Mouse (Mus musculus) kidney, embryonic 16.5 days (tissue): ENCODE data around the gene Gm10134. TPM values are rescaled to one million over a fixed set of nuclear protein-coding genes. Genes with fewer than 3 reads are reported as not detected.

Source experiments
- ATAC-seq: fragments of 200-750 bp; cut with Nextera tagmentation; 2 replicates; pipeline ENCODE4 v1.8.0; 2017; ENCODE audit warnings: moderate TSS enrichment; ENCODE audit not compliant: low FRiP score, low TSS enrichment
- H3K27ac ChIP-seq: fragments of 300-500 bp; sonication (generic); 2 replicates; pipeline ENCODE4 v1.5.1; 2014; ENCODE audit warnings: low read length
- H3K27me3 ChIP-seq: fragments of 300-500 bp; sonication (generic); 2 replicates; pipeline ENCODE4 v1.6.1; 2014; ENCODE audit warnings: low read length, control low read depth, mixed read lengths; ENCODE audit not compliant: insufficient read depth
- H3K36me3 ChIP-seq: fragments of 300-500 bp; sonication (generic); 2 replicates; pipeline ENCODE4 v1.6.1; 2014; ENCODE audit warnings: low read length, control low read depth, mixed read lengths; ENCODE audit not compliant: insufficient read depth
- H3K4me1 ChIP-seq: fragments of 300-500 bp; sonication (generic); 2 replicates; pipeline ENCODE4 v1.6.1; 2014; ENCODE audit warnings: low read length, control low read depth, mixed read lengths; ENCODE audit not compliant: insufficient read depth
- H3K4me2 ChIP-seq: fragments of 300-500 bp; sonication (generic); replicated peaks from 2 replicates; pipeline ENCODE4 v1.6.1; 2014; ENCODE audit warnings: low read depth, low read length
- H3K4me3 ChIP-seq: fragments of 300-500 bp; sonication (generic); 2 replicates; pipeline ENCODE4 v1.5.1; 2014; ENCODE audit warnings: mild to moderate bottlenecking, low read length
- H3K9ac ChIP-seq: fragments of 300-500 bp; sonication (generic); replicated peaks from 2 replicates; pipeline ENCODE4 v1.6.1; 2014; ENCODE audit warnings: low read length
- H3K9me3 ChIP-seq: fragments of 300-500 bp; sonication (generic); 2 replicates; pipeline ENCODE4 v1.6.1; 2016; ENCODE audit warnings: low read length, control low read depth
- WGBS: fragments of 180-500 bp; shearing (Covaris S2); extraction: QIAGEN DNeasy Blood & Tissue Kit; methylation state at CpG from one replicate; pipeline ENCODE4 v1.1.7; 2014; 5-methylcytosine and 5-hydroxymethylcytosine counted together
- polyA plus RNA-seq: library from polyadenylated mRNA; unstranded; fragments of >200 nt; fragmentation: Nextera tagmentation; extraction: Ambion mirVana; gene quantifications from 2 replicates; pipeline ENCODE4 v1.2.1, GENCODE M21; 2015

Gene Gm10134
- polyA plus RNA-seq, 1 experiment from 2014 or later: 8.3 TPM

DNA sequence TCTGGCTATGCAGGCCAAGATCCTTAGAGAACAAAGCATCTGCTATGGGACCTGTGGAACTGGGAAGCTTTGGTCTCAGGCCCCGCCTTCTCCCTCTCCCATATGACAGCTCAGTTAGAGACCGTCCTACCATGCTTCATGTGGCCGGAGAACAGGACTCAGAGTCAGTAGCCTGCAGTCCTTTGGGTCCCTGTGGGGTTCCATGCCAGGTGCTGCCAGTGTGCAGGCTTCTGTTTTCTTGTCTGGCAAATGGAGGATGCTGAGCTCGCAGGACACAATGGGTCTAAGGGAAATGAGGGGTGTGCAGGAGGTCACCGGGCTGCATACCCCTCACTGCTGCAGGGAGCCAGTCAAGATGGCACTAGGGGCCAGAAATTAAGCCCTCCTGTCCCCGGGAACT is 40.7 kb downstream of the Gm10134 start:
- Histone ChIP-seq H3K9ac (no peak overlapping the region), H3K4me3 (no peak overlapping the region), H3K4me1 (no peaks in the 10 kb centered on the region), H3K36me3 (peaks cover 70% of the 10 kb centered on the region), H3K4me2 (no peak overlapping the region), H3K27me3 (no peaks in the 10 kb centered on the region), H3K27ac (no peak overlapping the region), H3K9me3 (no peaks in the 10 kb centered on the region)
- ATAC-seq: no peak
- WGBS: 74% methylated on average over 6 of the region's 6 CpGs

DNA sequence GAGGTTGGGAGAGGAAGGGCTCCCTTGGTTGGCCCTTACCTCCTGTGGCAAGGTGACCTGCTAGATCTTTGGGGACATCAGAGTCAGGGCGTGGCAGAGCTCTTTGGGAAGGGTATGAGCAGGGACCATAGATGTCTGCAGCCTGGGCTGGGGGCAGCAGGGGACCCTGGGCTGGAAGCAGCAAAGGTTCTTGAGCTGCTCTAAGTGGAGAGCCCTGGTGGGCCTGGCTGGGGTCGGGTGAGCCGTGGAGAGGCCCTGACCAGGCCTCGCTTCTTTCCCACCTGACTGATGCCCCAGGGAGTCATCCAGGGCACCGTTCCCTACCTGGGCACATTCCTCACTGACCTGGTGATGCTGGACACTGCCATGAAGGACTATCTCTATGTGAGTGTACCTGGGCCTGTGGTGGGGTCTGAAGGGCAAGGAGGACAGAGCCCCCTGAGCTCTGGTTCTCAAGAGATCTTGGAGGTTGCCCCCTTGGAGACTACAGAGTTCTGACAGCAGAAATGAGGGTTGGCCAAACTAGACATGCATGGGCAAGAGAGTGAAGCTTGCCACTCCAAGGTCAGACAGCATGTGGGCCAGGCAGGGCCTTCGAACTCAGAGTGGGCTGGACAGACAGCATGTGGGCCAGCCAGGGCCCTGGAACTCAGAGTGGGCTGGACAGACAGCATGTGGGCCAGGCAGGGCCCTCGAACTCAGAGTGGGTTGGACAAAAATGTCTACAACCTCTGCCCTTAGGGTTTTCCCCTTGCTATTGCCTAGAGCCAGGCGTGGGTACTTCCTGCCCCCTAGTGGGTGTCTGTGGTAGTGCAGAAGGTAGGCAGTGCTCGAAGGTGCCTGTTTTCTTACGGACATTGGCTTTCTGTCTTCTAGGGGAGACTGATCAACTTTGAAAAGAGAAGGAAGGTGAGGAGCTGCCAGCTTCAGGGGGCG is 41.6 kb downstream of the Gm10134 start:
- Histone ChIP-seq H3K27me3 (no peaks in the 10 kb centered on the region), H3K36me3 (peaks cover 66% of the 10 kb centered on the region), H3K4me2 (no peak overlapping the region), H3K27ac (no peak overlapping the region), H3K4me1 (no peaks in the 10 kb centered on the region), H3K9ac (no peak overlapping the region), H3K9me3 (no peaks in the 10 kb centered on the region), H3K4me3 (no peak overlapping the region)
- WGBS: 50% methylated on average over 11 of the region's 11 CpGs
- peak; percentile 39 for ATAC-seq

DNA sequence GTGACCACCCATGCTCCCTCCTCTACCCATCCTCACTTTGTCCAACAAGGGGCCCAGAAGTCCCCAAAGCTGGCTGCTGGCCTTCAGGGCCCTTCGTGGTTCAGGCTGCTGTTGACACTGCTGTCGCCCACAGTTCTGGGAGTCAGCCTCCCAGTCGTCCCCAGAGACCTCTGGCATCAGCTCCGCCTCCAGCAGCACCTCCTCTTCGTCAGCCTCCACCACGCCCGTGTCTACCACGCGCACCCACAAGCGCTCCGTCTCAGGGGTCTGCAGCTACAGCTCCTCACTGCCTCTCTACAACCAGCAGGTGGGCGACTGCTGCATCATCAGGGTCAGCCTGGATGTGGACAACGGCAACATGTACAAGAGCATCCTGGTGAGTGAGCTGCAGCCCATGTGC is 43.3 kb downstream of the Gm10134 start:
- Histone ChIP-seq H3K9ac (no peak overlapping the region), H3K4me3 (no peak overlapping the region), H3K9me3 (no peaks in the 10 kb centered on the region), H3K27ac (no peak overlapping the region), H3K36me3 (peaks cover 54% of the 10 kb centered on the region), H3K27me3 (no peaks in the 10 kb centered on the region), H3K4me2 (no peak overlapping the region), H3K4me1 (no peaks in the 10 kb centered on the region)
- WGBS: 95% methylated on average over 13 of the region's 13 CpGs
- ATAC-seq: no peak

DNA sequence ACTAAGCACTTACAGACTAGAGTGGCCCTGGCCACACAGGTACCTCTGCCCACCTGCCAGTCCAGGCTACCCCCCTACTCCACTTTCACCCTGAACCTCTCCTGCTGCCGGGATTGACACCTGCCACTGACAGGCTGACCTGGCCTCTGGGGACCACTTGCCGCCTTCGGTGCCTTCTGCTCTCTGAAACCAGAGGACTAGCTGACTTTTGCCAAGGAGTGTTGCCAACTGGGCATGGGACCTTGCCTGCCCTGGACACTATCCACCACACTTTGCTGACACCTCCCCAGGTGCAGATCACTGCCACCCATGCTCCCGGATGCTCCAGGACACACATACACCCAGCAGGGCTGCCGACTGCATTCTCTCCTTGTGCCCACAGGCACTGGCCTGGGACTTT is 46.4 kb downstream of the Gm10134 start:
- no peak for ATAC-seq

More for the DNA sequence above, 46.4 kb downstream of the Gm10134 start:
- Histone ChIP-seq H3K4me1 (no peaks in the 10 kb centered on the region), H3K27ac (no peak overlapping the region), H3K27me3 (no peaks in the 10 kb centered on the region), H3K9me3 (no peaks in the 10 kb centered on the region), H3K36me3 (peaks cover 36% of the 10 kb centered on the region), H3K4me3 (no peak overlapping the region), H3K9ac (no peak overlapping the region), H3K4me2 (no peak overlapping the region)
- WGBS: 93% methylated on average over 5 of the region's 5 CpGs

Other genes starting within 250 kb of the Gm10134 start
- gene Ppp1r26, start 59.3 kb upstream of the Gm10134 start, polyA plus RNA-seq: 5.2 and 7.1 TPM in 2 replicates
- 0.22 and 0.94 TPM in 2 replicates for gene 1700007K13Rik, start 39.8 kb upstream of the Gm10134 start, polyA plus RNA-seq
- gene Mrps2, start 38.0 kb upstream of the Gm10134 start, polyA plus RNA-seq: 70.8 and 74.2 TPM in 2 replicates
- gene Gbgt1, start 9.2 kb upstream of the Gm10134 start, polyA plus RNA-seq: 5.5 and 6.3 TPM in 2 replicates
- gene Ralgds, start 7.0 kb downstream of the Gm10134 start, polyA plus RNA-seq: 24.7 and 28.7 TPM in 2 replicates
- not detected in 2 replicates for gene Cel, start 57.3 kb downstream of the Gm10134 start, polyA plus RNA-seq
- gene Gtf3c5, start 77.7 kb downstream of the Gm10134 start, polyA plus RNA-seq: 48.5 and 49.7 TPM in 2 replicates
- gene Gfi1b, start 115.9 kb downstream of the Gm10134 start, polyA plus RNA-seq: 0.33 and 0.42 TPM in 2 replicates
- 23.1 and 23.3 TPM in 2 replicates for gene Tsc1, start 135.1 kb downstream of the Gm10134 start, polyA plus RNA-seq
- 2.3 and 2.7 TPM in 2 replicates for gene Spaca9, start 193.6 kb downstream of the Gm10134 start, polyA plus RNA-seq
- 0.94 and 1.2 TPM in 2 replicates for gene Ak8, start 194.1 kb downstream of the Gm10134 start, polyA plus RNA-seq